Mouse (Mus musculus) lung, embryonic 14.5 days (tissue): ENCODE data around the gene Trp53bp1. TPM values are rescaled to one million over a fixed set of nuclear protein-coding genes. Genes with fewer than 3 reads are reported as not detected.

ENCODE experiments used
- ATAC-seq: fragments of 200-750 bp; cut with Nextera tagmentation; 2 replicates; pipeline ENCODE4 v1.8.0; 2017; ENCODE audit warnings: mild to moderate bottlenecking, moderate TSS enrichment, moderate library complexity; ENCODE audit not compliant: insufficient read depth
- DNase-seq: peaks from one replicate; pipeline ENCODE4 v3.0.0-alpha.2; 2015
- H3K27ac ChIP-seq: fragments of 300-500 bp; sonication (generic); 2 replicates; pipeline ENCODE4 v1.5.1; 2014; ENCODE audit warnings: low read depth, mild to moderate bottlenecking, moderate library complexity
- H3K27me3 ChIP-seq: fragments of 300-500 bp; sonication (generic); 2 replicates; pipeline ENCODE4 v1.6.1; 2014; ENCODE audit warnings: low read length, control low read depth; ENCODE audit not compliant: insufficient read depth
- H3K36me3 ChIP-seq: fragments of 300-500 bp; sonication (generic); 2 replicates; pipeline ENCODE4 v1.6.1; 2014; ENCODE audit warnings: control low read depth; ENCODE audit not compliant: insufficient read depth
- H3K4me1 ChIP-seq: fragments of 300-500 bp; sonication (generic); 2 replicates; pipeline ENCODE4 v1.6.1; 2014; ENCODE audit warnings: antibody characterized with exemption, control low read depth; ENCODE audit not compliant: insufficient read depth
- H3K4me2 ChIP-seq: fragments of 300-500 bp; sonication (generic); 2 replicates; pipeline ENCODE4 v1.6.1; 2014; ENCODE audit warnings: mild to moderate bottlenecking
- H3K4me3 ChIP-seq: fragments of 300-500 bp; sonication (generic); 2 replicates; pipeline ENCODE4 v1.5.1; 2014; ENCODE audit warnings: low read depth, low read length
- H3K9ac ChIP-seq: fragments of 300-500 bp; sonication (generic); 2 replicates; pipeline ENCODE4 v1.6.1; 2014
- H3K9me3 ChIP-seq: fragments of 300-500 bp; sonication (generic); 2 replicates; pipeline ENCODE4 v1.6.1; 2016; ENCODE audit warnings: low read depth, low read length, control low read depth
- CTCF ChIP-seq: IDR thresholded peaks from 2 replicates; pipeline ENCODE4 v1.5.1; 2016; ENCODE audit warnings: antibody characterized with exemption, low read depth
- WGBS: fragments of 180-500 bp; shearing (Covaris S2); extraction: QIAGEN DNeasy Blood & Tissue Kit; methylation state at CpG from one replicate; pipeline ENCODE4 v1.1.7; 2014; 5-methylcytosine and 5-hydroxymethylcytosine counted together
- polyA plus RNA-seq: library from polyadenylated mRNA; unstranded; fragments of >200 nt; fragmentation: Nextera tagmentation; extraction: Ambion mirVana; gene quantifications from 2 replicates; pipeline ENCODE4 v1.2.1, GENCODE M21; 2014

Trp53bp1 gene
- polyA plus RNA-seq, 1 experiment from 2014 or later = 73.6 TPM

GRCm38 (mm10) chr2:121214491-121214890, 56.7 kb downstream of the Trp53bp1 start:
- no peak overlapping the region for H3K4me2 ChIP-seq
- H3K36me3 ChIP-seq = peaks cover 82% of the 10 kb centered on the region
- ATAC-seq (no peak), DNase-seq (peak; percentile 7)
- H3K27ac ChIP-seq = no peak overlapping the region
- no peak overlapping the region for H3K4me3 ChIP-seq
- no peaks in the 10 kb centered on the region for H3K9me3 ChIP-seq
- no peaks in the 10 kb centered on the region for H3K27me3 ChIP-seq
- no peak overlapping the region for H3K9ac ChIP-seq
- TF ChIP-seq CTCF = no peak
- WGBS = 69% methylated on average over 3 of the region's 3 CpGs
- H3K4me1 ChIP-seq = no peaks in the 10 kb centered on the region

- Histone ChIP-seq H3K4me3 (no peak overlapping the region), H3K9ac (no peak overlapping the region), H3K4me2 (no peak overlapping the region), H3K27ac (no peak overlapping the region), H3K4me1 (no peaks in the 10 kb centered on the region), H3K36me3 (peaks cover 94% of the 10 kb centered on the region), H3K27me3 (no peaks in the 10 kb centered on the region), H3K9me3 (no peaks in the 10 kb centered on the region)
- DNase-seq = no peak
- ATAC-seq = no peak
- no peak for TF ChIP-seq CTCF
- 90% methylated on average over 3 of the region's 3 CpGs for WGBS
Measured at GRCm38 (mm10) chr2:121206541-121206940, 64.7 kb downstream of the Trp53bp1 start.

- no peak overlapping the region for H3K4me2 ChIP-seq
- DNase-seq (no peak), ATAC-seq (no peak)
- H3K9me3 ChIP-seq = no peaks in the 10 kb centered on the region
- H3K4me3 ChIP-seq = no peak overlapping the region
- H3K9ac ChIP-seq = no peak overlapping the region
- 92% methylated on average over 17 of the region's 17 CpGs for WGBS
- no peak for TF ChIP-seq CTCF
- peaks cover 95% of the 10 kb centered on the region for H3K36me3 ChIP-seq
- H3K27me3 ChIP-seq = no peaks in the 10 kb centered on the region
- H3K4me1 ChIP-seq = no peaks in the 10 kb centered on the region
- H3K27ac ChIP-seq = no peak overlapping the region
Measured at GRCm38 (mm10) chr2:121204276-121204675, 66.9 kb downstream of the Trp53bp1 start.

GRCm38 (mm10) chr2:121195466-121195865, 75.7 kb downstream of the Trp53bp1 start:
- no peak overlapping the region for H3K4me3 ChIP-seq
- ATAC-seq (no peak), DNase-seq (no peak)
- no peak for TF ChIP-seq CTCF
- no peak overlapping the region for H3K27ac ChIP-seq
- no peaks in the 10 kb centered on the region for H3K9me3 ChIP-seq
- no peak overlapping the region for H3K9ac ChIP-seq
- WGBS = 89% methylated on average over 9 of the region's 9 CpGs
- H3K4me1 ChIP-seq = no peaks in the 10 kb centered on the region
- no peaks in the 10 kb centered on the region for H3K27me3 ChIP-seq
- H3K4me2 ChIP-seq = no peak overlapping the region
- peaks cover 98% of the 10 kb centered on the region for H3K36me3 ChIP-seq

- ATAC-seq (no peak), DNase-seq (no peak)
- Histone ChIP-seq H3K36me3 (peaks cover 94% of the 10 kb centered on the region), H3K4me3 (no peak overlapping the region), H3K27me3 (no peaks in the 10 kb centered on the region), H3K9ac (no peak overlapping the region), H3K4me2 (no peak overlapping the region), H3K9me3 (no peaks in the 10 kb centered on the region), H3K27ac (no peak overlapping the region), H3K4me1 (no peaks in the 10 kb centered on the region)
- peak; percentile 37; the same call in 1 of the 2 replicates for TF ChIP-seq CTCF
- 74% methylated on average over 1 of the region's 1 CpGs for WGBS
Measured at GRCm38 (mm10) chr2:121188530-121188929, 82.7 kb downstream of the Trp53bp1 start.

GRCm38 (mm10) chr2:121184142-121184541, 87.1 kb downstream of the Trp53bp1 start:
- Histone ChIP-seq H3K4me3 (no peak overlapping the region), H3K9ac (no peak overlapping the region), H3K36me3 (peaks cover 73% of the 10 kb centered on the region), H3K27me3 (no peaks in the 10 kb centered on the region), H3K9me3 (no peaks in the 10 kb centered on the region), H3K27ac (no peak overlapping the region), H3K4me2 (no peak overlapping the region), H3K4me1 (no peaks in the 10 kb centered on the region)
- ATAC-seq (no peak), DNase-seq (no peak)
- TF ChIP-seq CTCF = no peak
- 94% methylated on average over 7 of the region's 7 CpGs for WGBS

GRCm38 (mm10) chr2:121183431-121183830, 87.8 kb downstream of the Trp53bp1 start:
- DNase-seq = peak; percentile 46
- H3K9ac ChIP-seq = no peak overlapping the region
- no peak overlapping the region for H3K27ac ChIP-seq
- H3K4me2 ChIP-seq = no peak overlapping the region
- no peak for TF ChIP-seq CTCF
- WGBS = 85% methylated on average over 5 of the region's 5 CpGs
- ATAC-seq = no peak
- H3K4me3 ChIP-seq = no peak overlapping the region
- no peaks in the 10 kb centered on the region for H3K27me3 ChIP-seq
- no peaks in the 10 kb centered on the region for H3K9me3 ChIP-seq
- H3K4me1 ChIP-seq = no peaks in the 10 kb centered on the region
- H3K36me3 ChIP-seq = peaks cover 72% of the 10 kb centered on the region
